Mouse (Mus musculus): Measurements from ENCODE around the gene Zfp428.
A peak's percentile ranks its signal among the peaks of the same experiment; 100 is the strongest.
"Not testable (repeated sequence)": the region's sequence is repeated elsewhere in the genome, so short reads cannot be mapped to it uniquely, and the experiment has no call there.

Gene Zfp428

GRCm38 (mm10) chr7:24480986-24481473 is 25.8 kb upstream of the Zfp428 start:
- DNase-seq (ENCODE audit: low read depth), result no peak

- peak; percentile 90 for DNase-seq (ENCODE audit: low read depth)
Observed at GRCm38 (mm10) chr7:24481474-24482207, 25.2 kb upstream of the Zfp428 start, which contains the start of gene Cadm4. Gene Cadm4 (plus strand): TSS chr7:24482023.

- peak; percentile 34 for DNase-seq (ENCODE audit: low read depth)
Observed at GRCm38 (mm10) chr7:24482208-24483020, 24.4 kb upstream of the Zfp428 start.

GRCm38 (mm10) chr7:24483291-24483690 is 23.5 kb upstream of the Zfp428 start:
- not testable (repeated sequence) for DNase-seq (ENCODE audit: low read depth)

GRCm38 (mm10) chr7:24485481-24485880 is 21.3 kb upstream of the Zfp428 start:
- no peak for DNase-seq (ENCODE audit: low read depth)

GRCm38 (mm10) chr7:24486654-24487130 is 20.1 kb upstream of the Zfp428 start:
- DNase-seq (ENCODE audit: low read depth), result no peak

- DNase-seq (ENCODE audit: low read depth), result no peak
Observed at GRCm38 (mm10) chr7:24487403-24487802, 19.4 kb upstream of the Zfp428 start.

- DNase-seq (ENCODE audit: low read depth), result no peak
Observed at GRCm38 (mm10) chr7:24488303-24488702, 18.5 kb upstream of the Zfp428 start.

GRCm38 (mm10) chr7:24499856-24500577 is 6.8 kb upstream of the Zfp428 start:
- DNase-seq (ENCODE audit: low read depth), result no peak

GRCm38 (mm10) chr7:24500929-24501328 is 5.9 kb upstream of the Zfp428 start:
- peak; percentile 61 for DNase-seq (ENCODE audit: low read depth)

GRCm38 (mm10) chr7:24501492-24501891 is 5.3 kb upstream of the Zfp428 start:
- no peak for DNase-seq (ENCODE audit: low read depth)

- DNase-seq (ENCODE audit: low read depth), result no peak
Observed at GRCm38 (mm10) chr7:24504004-24504403, 2.8 kb upstream of the Zfp428 start.

- no peak for DNase-seq (ENCODE audit: low read depth)
Observed at GRCm38 (mm10) chr7:24504868-24505267, 1.9 kb upstream of the Zfp428 start.

- DNase-seq (ENCODE audit: low read depth), result no peak
Observed at GRCm38 (mm10) chr7:24505447-24506064, 1.2 kb upstream of the Zfp428 start.

GRCm38 (mm10) chr7:24506065-24506459 is 744 bp upstream of the Zfp428 start:
- DNase-seq (ENCODE audit: low read depth), result no peak

GRCm38 (mm10) chr7:24506476-24506837 is 349 bp upstream of the Zfp428 start:
- no peak for DNase-seq (ENCODE audit: low read depth)

- no peak for DNase-seq (ENCODE audit: low read depth)
Observed at GRCm38 (mm10) chr7:24507726-24508114, 914 bp downstream of the Zfp428 start.

GRCm38 (mm10) chr7:24512355-24512754 is 5.5 kb downstream of the Zfp428 start, which contains the start of gene AC161166.1:
Gene AC161166.1 (minus strand): TSS chr7:24512455.
- DNase-seq (ENCODE audit: low read depth), result no peak

- DNase-seq (ENCODE audit: low read depth), result not testable (repeated sequence)
Observed at GRCm38 (mm10) chr7:24516319-24516718, 9.5 kb downstream of the Zfp428 start.

GRCm38 (mm10) chr7:24517077-24517476 is 10.3 kb downstream of the Zfp428 start:
- no peak for DNase-seq (ENCODE audit: low read depth)

- no peak for DNase-seq (ENCODE audit: low read depth)
Observed at GRCm38 (mm10) chr7:24517654-24518053, 10.8 kb downstream of the Zfp428 start.

- DNase-seq (ENCODE audit: low read depth), result no peak
Observed at GRCm38 (mm10) chr7:24519130-24519529, 12.3 kb downstream of the Zfp428 start.

Measured in naive thymus-derived CD4-positive, alpha-beta T cell, adult 2 months (primary cell).